Mouse (Mus musculus): ENCODE measurements around the gene Irf2.
A peak's percentile ranks its signal among the peaks of the same experiment; 100 is the strongest.

Gene Irf2

DNA sequence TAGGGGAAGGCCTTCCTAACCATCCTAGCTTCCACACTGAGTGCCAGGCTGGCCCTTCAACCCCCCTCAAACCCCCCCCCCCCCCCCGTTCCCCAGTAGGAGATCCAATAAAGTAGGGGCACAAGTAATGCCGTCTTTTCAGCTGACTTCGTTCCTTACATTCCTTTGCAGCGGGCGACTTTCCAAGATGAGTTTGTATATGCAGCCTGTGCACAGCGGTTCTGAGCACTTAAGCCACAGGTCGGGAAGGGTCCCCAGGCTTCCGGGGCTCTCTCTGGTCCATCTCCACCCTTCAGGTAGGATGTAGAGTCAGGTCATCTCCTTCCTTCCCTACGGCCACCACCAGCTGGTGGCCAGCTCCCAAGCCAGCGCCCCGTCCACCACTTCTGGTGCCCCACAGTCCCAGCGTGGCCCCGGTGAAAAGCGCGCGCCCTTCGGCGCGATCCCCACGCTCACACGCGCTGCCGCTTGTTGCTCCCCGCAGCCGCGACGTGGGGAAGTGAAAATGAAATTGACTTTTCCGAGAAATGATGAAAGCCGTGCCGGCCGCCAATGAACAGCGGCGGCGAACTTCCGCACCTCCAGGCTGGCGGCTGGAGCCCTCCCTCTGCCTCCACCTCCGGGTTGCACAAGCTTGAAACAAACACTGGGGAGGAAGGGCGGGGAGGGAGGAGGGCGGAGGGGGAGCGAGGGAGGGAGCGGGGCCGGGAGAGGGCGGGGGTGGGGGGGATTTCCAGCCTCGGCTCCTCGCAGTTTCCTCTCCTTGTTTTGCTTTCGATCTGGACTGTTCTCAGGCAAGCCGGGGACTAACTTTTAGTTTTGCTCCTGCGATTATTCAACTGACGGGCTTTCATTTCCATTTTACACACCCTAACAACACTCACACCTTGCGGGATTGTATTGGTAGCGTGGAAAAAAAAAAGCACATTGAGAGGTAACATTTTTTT, at the start of gene Irf2:
Irf2 (plus strand) TSS at position 730 of the 947 bp plus-strand sequence.
- DNase-seq (ENCODE audit: low read depth), result peak; percentile 79

DNA sequence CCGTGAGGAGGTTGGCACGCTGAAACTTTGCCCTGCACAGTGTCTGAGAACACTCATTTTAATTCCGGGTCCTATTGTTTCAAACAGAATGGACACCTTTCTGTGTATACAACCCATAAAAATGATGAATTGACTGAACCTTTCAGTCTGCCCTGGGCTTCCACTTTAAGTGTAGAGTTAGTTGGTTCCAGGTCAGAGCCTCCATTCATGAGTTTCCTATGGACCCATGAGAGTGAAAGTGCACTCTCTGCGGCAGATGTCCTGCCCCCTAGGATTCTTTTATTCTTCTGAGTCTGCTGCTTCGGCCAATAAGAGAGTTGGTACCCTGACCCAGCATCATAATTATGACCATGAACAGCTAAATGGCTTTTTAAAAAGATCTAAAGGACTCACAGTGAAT, 49.4 kb upstream of the Irf2 start:
- no peak for DNase-seq (ENCODE audit: low read depth)

DNA sequence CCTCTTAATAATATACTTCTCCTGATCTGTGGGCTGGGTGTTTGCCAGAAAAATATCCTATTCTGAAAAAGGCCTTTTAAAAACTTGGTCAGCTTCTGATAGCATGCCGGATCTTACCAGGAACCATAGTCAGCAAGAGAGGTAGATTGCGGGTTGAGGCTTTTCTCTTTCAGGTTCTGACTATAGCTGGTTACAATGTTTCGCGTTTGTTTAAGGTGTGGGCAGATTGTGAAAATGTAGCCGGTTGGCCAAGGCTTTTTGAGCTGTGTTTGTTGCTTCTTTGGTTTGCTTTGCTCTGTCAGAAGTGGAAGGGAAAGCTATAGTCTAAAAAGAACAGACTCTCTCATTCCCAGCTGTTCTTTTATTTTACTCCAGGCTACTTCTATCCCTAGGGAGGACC, 49.0 kb upstream of the Irf2 start:
- no peak for DNase-seq (ENCODE audit: low read depth)

DNA sequence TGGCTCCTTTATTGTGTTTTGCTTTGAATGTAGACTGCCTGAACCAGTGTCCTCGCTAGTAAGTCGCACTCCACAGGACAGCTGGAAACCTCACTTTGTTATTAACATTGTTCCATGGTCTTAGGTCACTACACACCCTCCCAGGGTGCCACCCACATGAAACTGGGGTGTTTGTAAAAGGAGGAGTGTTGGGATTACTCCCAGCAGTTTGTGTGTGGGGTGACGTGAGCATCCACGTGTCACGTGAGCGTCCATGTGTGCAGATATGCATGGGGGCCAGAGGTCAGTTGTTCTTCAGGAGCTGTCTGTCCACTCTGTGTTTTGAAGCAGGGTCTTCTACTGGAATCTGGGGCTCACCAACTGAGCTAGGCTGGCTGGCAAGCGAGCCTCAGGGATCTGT, 48.2 kb upstream of the Irf2 start:
- DNase-seq (ENCODE audit: low read depth), result no peak

DNA sequence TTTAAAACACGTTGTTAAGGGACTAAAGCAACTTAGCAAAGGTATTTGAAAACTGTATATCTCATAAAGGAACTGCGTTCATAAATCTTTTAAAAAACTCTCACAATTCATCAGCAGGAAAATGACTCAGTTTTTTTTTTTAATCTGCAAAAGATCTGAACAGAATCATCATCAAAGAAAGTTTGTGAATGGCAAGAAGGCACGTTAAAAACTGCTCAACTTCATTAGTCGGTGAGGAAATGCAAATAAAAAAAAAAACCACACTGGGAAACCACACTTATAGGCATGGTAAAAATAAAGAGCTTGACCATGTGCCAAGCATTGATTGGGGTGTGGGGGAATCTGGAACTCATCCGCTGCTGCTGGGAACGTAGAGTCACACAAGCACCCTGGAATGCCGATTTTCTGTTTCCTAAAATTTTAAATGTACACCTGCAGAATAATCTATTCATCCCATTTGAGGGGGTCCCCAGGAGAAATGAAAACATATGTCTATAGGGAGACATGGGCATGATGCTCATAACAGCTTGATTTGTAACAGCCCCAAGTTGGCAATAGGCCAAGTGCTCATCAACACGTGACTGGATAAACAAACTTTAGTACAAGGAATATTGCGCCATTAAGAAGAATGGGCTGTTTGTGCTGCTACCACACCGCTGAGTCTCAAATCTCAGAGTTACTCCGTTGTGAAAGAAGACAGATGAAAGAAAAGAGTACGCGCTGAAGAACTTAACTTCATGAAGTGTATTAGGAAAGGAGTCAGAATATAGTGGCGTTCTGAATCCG, 43.1 kb upstream of the Irf2 start:
- no peak for DNase-seq (ENCODE audit: low read depth)

DNA sequence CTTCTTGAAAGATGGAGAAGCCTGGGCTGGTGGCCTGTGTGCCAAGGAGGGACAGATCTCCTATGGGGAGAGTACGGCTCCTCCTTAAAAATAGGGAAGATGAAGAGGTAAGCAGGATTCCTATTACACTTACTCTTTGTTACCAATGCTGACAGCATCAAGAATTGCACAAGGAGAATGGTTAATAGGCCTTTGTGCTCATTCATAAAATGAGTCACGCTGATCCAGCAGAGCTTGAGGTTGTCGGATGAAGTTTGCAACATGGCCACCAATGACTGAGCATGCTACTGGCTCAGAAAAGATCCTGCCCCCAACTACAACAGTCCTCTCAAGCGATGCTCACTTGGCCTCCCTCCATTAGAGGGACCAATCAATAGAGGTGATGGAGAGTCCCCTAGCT, 42.0 kb upstream of the Irf2 start:
- DNase-seq (ENCODE audit: low read depth), result no peak

DNA sequence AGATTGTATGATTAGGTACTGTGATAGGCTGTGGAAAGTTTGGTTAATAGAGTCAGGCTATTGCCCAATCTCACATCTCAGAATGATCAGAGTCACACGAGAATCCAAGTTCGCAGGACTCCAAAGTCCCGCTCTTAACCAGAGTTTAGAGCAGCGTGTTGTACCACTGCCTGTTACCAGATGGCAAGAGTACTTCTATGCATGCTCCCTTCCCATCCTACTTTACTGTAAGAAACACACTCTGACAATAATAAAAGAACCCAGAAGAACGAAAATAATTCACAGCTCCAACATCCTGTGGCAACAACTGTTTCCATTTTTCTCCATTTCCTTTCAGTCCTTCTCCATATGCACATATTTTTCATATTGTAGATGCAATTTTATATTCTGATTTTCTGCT, 41.4 kb upstream of the Irf2 start:
- DNase-seq (ENCODE audit: low read depth), result no peak

DNA sequence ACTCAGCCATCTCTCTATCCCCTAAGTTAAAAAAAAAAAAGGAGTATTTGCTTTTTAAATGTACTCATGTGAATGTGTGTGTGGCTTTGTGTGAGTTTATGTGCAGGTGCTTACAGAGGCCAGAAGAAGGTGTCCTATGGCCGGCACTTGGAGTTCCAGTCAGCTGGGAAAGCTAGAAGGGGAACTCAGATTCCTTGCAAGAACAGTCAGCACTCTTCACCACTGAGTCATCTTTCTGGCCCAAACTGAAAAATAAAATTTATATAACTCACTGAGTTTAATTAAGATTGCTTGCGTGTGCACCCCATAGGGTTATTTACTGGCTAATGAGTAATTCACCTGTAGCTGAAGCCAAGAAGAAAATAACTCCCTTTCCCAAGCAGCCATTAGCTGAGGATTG, 34.4 kb upstream of the Irf2 start:
- no peak for DNase-seq (ENCODE audit: low read depth)

DNA sequence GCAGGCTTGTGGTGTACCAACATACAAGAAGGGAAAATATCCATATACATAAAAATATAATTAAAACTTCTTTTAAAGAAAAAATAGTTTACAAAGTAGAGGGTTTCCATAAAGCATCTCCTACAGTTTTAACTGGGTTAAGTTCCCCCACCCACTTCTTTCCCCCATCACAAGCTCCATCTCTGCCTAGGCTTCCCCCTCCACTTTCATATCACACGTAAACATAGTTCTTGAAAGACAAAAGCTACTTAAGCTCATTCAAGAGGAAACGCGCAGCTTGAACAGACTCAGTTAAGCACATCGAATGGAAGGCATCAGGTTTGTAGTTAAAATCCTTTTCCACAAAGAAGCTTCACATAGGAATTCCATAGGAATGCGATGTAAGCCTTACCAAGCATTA, 32.8 kb upstream of the Irf2 start:
- DNase-seq (ENCODE audit: low read depth), result no peak

DNA sequence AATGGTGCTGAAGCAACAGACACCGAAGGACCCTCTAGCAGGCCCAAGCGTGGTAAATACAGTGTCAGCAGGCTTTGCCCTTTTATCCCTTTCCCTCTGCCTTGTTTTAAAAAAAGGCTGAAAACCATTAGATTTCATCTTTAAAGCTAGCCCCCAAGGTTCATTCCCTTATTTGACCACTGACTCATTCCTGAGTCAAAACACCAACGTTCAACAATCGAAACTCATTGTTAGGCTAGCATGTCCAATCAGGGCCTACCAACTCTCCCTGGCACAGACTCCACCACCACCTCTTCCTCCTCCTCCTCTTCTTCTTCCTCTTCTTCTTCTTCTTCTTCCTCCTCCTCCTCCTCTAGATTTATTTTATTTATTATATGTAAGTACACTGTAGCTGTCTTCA, 30.2 kb upstream of the Irf2 start:
- no peak for DNase-seq (ENCODE audit: low read depth)

DNA sequence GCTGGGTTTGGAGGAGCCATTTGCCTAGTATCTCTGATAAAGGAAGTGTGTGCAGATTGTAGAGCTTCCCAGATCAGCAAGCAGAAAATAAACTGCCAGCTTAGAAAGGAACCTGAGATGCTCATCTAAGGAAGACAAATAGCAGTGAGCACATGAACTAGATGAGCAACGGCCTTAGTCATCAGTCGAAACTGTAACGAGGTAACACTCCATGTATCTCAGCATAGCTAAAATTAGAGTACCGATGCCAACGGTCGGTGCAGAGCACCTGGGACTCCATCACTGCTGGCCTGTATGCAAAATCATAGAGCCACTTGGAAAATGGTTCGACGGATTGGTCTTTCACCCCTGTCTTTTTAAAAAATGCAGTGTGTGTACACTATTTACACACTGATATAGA, 29.2 kb upstream of the Irf2 start:
- no peak for DNase-seq (ENCODE audit: low read depth)

DNA sequence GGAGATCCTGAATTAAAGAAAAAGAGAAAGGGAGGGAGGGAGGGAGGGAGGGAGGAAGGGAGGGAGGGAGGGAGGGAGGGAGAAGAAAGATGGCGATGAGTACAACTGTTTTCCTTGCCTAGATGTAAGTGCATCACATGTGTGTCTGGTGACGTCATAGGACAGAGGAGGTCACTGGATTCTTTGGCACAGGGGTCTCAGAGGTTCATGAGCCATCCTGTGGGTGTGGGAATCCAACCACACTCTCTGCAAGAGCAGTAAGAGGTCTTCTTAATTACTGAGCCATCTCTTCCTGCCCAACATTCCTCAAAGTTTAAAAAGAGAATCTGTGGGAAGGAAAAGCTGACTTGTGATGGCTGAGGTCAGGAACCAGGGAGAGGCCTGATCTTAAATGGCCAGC, 28.0 kb upstream of the Irf2 start:
- no peak for DNase-seq (ENCODE audit: low read depth)

DNA sequence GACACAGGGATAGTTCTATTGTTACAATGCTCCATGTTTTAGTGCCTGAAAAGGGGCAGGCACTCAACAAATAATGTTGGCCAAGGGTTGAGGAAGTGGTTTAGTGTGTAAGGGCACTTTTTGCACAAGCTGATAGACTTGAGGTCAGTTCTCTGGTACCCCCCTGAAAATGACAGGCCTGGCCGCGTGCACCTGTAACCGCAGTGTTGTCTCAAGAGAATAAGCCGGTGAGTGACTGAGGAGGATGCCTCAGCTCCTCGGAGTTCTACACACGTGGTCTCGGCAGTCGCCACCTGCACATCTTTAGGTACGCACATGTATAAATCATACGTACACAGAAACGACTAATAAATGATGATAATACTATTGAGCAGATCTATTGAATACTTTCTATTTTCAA, 26.4 kb upstream of the Irf2 start:
- no peak for DNase-seq (ENCODE audit: low read depth)

DNA sequence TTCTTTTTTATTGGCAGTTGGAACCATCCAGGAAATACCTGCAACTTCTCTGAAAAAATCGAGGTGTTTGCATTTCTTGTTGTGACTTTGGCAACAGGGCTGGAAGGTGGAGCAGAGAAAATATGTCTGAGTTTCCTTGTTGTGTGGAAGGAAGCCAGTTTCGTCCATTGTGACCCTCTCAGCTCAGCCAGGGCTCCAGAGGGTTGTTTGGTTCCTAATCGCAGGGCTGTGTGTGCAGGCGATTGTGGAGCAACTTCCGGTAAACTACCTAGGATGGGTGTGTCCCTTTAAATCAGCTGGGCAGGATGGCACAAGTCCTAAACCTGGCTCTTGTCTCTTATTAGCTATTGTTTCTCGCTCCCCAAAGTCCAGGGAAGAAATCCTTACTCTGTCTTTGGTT, 25.7 kb upstream of the Irf2 start:
- DNase-seq (ENCODE audit: low read depth), result no peak

DNA sequence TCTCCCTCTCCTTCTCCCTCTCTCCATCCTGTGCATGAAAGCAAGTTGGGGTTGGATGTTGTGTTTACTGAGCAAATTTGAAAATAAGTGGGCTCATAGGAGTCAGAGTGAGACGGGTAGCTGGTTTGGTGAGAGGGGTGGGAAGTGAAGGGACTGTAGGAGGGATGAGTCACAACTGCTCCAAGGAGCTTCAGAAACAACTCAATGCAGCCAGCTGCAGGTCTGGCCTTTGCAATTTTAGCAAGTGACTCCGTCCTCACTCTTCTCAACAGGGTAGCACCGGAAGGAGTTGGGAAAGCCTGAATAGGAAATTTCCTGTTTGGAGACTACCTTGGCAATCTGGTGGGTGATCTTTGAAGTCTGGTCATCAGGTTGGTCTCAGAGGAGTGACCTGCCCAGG, 25.1 kb upstream of the Irf2 start:
- no peak for DNase-seq (ENCODE audit: low read depth)

DNA sequence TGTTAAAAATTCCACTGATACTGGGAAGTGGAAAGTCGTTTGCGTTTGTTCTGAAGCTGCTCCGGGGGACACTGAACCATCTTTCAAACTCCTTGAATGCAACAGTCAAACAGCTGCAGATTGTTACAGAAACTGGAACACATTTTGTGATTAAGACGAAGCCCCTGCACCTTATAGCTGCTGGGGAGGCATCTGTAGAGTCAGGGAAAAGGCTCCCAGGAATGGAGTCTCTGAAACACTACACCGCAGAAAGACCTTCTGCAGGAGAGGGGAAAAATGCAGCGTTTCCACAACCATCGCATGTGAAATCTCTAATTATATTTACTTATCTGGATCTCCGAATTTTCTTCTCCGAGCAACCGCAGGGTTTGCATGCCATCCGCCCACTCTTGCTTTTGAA, 23.1 kb upstream of the Irf2 start:
- DNase-seq (ENCODE audit: low read depth), result no peak

DNA sequence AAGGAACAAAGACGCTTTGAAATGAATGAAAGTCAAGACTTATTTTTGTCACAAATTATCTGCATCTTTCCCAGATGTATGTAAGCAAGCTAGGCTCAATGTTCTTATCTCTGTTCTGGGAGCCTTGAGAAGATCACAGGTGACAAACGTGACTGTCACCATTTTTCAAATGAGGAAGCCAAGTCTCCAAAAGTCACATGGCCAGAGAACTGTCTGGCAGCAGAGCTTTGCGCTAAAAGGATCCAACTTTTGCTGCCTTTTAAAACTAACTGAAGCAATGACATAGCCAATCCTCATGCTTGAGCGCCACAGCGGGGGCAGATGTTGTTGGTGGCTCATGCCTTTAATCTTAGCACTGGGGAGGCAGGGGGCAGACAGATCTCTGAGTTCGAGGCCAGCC, 22.4 kb upstream of the Irf2 start:
- no peak for DNase-seq (ENCODE audit: low read depth)

DNA sequence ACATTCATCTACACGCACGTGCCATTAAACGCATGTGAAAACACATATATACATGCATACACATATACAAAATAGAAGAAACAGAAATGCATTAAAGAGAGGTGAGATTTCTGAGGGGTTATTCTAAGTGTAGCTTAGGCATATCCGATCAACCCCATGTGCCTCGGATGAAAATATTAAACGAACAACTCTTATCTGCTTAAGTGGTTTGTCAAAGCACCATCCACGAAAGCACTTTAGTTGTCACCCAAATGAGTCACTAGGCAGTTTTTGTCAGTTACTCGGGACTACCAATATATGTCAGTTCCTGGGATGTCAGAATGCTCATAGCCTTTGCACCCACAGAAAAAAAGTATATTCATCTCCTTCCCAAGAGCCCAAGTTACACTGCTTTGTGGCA, 21.2 kb upstream of the Irf2 start:
- no peak for DNase-seq (ENCODE audit: low read depth)

DNA sequence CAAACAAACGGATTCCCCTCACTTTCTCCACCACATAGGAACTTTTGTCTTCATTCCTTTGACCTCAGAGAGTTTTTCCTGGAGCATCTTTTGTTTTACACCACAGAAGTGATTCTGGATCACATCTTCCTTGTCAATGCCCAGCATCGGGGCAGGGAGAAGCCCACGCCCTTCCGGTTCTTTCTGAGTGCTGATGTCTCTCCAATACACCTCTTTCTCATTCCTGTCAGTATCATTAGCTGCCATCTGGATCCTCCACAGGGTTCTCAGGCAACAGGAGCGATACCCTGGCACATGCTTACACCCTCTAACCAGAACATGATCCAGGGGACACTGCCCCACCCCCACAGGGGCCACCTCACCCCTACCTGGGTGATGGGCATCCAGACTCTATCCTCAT, 20.8 kb upstream of the Irf2 start:
- DNase-seq (ENCODE audit: low read depth), result no peak

DNA sequence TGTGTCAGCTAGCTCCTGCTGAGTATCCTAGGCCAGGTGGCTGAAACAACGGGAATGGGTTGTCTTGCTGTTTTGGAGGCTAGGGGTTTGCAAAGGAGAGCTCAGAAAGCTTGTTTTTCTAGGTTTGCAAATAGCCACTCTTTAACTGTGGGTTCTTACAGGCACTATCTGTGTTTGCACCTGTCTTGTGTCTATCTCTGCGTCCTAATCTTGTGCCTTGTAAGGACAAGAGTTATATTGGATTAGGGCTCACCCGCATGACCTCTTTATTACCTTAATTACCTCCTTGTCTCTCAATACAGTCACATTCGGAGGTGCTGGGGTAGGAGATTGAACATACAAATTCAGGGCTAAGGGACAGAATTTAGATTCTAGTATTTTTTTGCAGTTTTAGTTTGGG, 18.9 kb upstream of the Irf2 start:
- no peak for DNase-seq (ENCODE audit: low read depth)

DNA sequence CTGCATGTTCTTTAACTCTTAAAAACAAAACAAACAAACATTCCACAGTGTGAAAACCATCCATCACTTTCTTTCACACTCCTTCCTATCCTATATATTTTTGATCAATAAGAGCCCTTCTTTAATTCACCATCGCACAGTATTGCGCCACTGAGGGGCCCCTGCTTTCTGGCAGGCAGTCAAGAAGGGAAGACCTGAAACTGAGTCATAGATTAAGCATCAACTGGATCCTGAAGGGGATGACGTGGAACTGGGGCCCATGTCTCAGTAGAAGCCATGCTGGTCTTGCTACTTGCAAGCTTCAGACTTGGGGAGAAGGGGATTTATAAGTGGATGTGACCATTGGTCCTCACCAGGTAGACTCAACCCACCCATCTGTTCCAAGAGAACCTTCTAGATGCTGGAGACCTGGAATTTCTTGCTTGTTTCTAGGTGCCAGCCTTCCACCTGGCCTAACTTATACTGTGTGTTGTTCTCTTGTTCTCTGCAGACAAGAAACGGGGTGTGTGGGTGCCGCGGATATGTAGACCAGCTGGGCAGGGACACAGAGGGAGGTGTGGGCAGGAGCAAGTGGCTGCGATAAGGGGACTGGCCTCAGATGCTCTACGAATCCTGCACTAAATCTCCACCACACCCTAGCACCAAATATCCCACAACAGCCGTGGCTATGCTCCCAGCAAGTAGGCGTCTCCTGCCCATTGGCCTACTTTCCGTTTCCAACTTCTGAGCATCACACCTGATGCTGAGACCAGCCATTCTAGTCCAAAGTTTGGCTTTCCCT, 18.3 kb upstream of the Irf2 start:
- DNase-seq (ENCODE audit: low read depth), result no peak

DNA sequence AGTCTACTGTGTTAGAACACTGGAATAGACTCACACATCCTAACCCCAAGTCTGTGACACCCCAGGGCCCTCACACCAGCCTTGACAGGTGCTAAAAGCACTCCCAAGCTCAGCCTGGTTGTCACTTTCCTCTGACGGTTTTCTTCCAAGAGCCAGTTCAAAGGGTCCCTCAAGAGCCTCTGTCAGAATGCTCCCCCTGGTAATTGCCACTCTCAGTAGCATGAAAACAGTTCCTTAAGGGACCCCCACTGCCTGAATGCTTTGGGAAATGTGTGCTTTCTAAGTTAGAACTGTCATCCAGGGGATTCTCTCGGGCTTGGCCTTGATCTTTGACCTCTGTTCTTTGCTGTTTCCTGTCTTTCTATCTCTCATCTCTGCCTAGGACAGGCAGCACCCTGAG, 17.0 kb upstream of the Irf2 start:
- DNase-seq (ENCODE audit: low read depth), result no peak

DNA sequence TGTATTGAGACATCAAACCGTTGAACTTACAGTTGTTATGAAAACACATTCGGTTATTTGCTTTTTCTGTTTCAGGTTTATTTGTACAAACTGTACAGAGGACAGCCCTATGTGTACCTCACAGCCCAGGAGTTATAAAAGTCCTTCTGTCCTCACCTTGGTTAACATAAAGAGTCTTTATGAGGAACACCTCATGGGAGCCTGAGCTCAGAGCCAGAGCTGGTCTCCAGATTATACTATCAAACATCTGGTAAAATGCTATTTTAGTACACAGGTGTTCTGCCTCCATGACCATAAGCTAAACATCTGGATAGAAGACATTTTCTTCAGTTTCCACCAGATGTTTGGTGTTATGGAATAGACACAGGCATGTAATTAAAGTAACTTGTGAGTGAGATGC, 13.1 kb upstream of the Irf2 start:
- no peak for DNase-seq (ENCODE audit: low read depth)
